Mouse (Mus musculus) limb, embryonic 13.5 days (tissue): ENCODE measurements around the gene Cit. TPM values are rescaled to one million over a fixed set of nuclear protein-coding genes. Genes with fewer than 3 reads are reported as not detected.
A peak's percentile ranks its signal among the peaks of the same experiment; 100 is the strongest.

ENCODE experiments used
- ATAC-seq: fragments of 200-750 bp; cut with Nextera tagmentation; 2 replicates; pipeline ENCODE4 v1.8.0; 2017; ENCODE audit warnings: low read depth, moderate number of reproducible peaks, moderate TSS enrichment; ENCODE audit not compliant: low FRiP score
- H3K27ac ChIP-seq: fragments of 300-500 bp; sonication (generic); 2 replicates; pipeline ENCODE4 v1.5.1; 2015; ENCODE audit warnings: inconsistent platforms, mild to moderate bottlenecking, moderate library complexity
- H3K27me3 ChIP-seq: fragments of 300-500 bp; sonication (generic); 2 replicates; pipeline ENCODE4 v1.6.1; 2015; ENCODE audit warnings: mild to moderate bottlenecking, inconsistent platforms
- H3K36me3 ChIP-seq: fragments of 300-500 bp; sonication (generic); 2 replicates; pipeline ENCODE4 v1.6.1; 2015; ENCODE audit warnings: inconsistent platforms, mild to moderate bottlenecking, moderate library complexity
- H3K4me1 ChIP-seq: fragments of 300-500 bp; sonication (generic); 2 replicates; pipeline ENCODE4 v1.6.1; 2015; ENCODE audit warnings: inconsistent platforms
- H3K4me2 ChIP-seq: fragments of 300-500 bp; sonication (generic); replicated peaks from 2 replicates; pipeline ENCODE4 v1.6.1; 2015; ENCODE audit warnings: inconsistent platforms, mild to moderate bottlenecking, moderate library complexity
- H3K4me3 ChIP-seq: fragments of 300-500 bp; sonication (generic); 2 replicates; pipeline ENCODE4 v1.5.1; 2015; ENCODE audit warnings: moderate library complexity, mild to moderate bottlenecking, inconsistent platforms
- H3K9ac ChIP-seq: fragments of 300-500 bp; sonication (generic); 2 replicates; pipeline ENCODE4 v1.6.1; 2015; ENCODE audit warnings: mild to moderate bottlenecking, inconsistent platforms
- H3K9me3 ChIP-seq: fragments of 300-500 bp; sonication (generic); 2 replicates; pipeline ENCODE4 v1.6.1; 2016; ENCODE audit warnings: inconsistent platforms
- WGBS: fragments of 180-500 bp; shearing (Covaris S2); methylation state at CpG from one replicate; pipeline ENCODE4 v1.1.7; 2015; 5-methylcytosine and 5-hydroxymethylcytosine counted together
- polyA plus RNA-seq: library from polyadenylated mRNA; unstranded; fragments of >200 nt; fragmentation: Nextera tagmentation; extraction: Ambion mirVana; gene quantifications from 2 replicates; pipeline ENCODE4 v1.2.1, GENCODE M21; 2015

Cit gene
- polyA plus RNA-seq, 1 experiment from 2014 or later, result 28.6 TPM

DNA sequence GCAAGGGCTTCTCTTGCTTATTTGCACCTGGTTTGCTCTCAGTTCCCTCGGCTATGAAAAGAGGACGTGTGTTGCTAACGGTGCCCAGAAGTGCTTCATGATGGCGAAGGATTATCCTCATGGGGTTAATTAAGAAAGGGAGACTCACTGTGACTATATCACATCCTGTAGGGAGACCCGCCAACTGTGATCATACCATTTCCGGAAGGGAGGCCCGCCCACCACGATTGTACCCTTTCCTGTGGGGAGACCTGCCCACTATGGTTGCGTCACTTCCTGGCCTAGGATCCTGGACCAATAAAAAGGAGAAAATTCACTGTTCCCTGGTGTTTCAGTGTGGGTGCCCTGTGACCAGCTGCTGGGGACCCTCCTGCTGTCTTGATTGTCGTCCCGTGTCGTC lies 9.3 kb downstream of the Cit start:
- Histone ChIP-seq H3K27ac (no peak overlapping the region), H3K9me3 (no peaks in the 10 kb centered on the region), H3K4me2 (no peak overlapping the region), H3K36me3 (peaks cover 41% of the 10 kb centered on the region), H3K9ac (no peak overlapping the region), H3K4me3 (no peak overlapping the region), H3K27me3 (no peaks in the 10 kb centered on the region), H3K4me1 (no peaks in the 10 kb centered on the region)
- WGBS, result 90% methylated on average over 12 of the region's 12 CpGs
- no peak for ATAC-seq

DNA sequence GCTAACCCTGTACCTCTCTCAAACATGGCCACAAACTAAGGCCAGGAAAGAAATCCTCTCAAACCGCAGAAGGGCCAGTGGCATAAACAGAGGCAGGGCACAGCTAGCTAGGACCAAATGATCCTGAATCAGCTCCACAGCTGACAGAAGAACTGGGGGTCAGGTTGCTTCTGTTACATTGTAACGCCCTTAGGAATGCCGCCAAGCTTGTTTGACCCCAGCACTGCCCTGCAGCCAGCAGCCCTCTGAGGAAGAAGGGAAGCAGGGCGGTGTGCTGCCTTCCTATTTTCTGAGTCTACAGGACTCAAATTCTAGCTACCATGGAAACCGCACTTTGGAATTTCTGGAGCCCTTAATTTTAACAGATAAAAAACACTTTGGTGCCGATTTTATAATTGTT lies 13.6 kb downstream of the Cit start:
- Histone ChIP-seq H3K4me3 (no peak overlapping the region), H3K9me3 (no peaks in the 10 kb centered on the region), H3K4me2 (no peak overlapping the region), H3K9ac (no peak overlapping the region), H3K27ac (no peak overlapping the region), H3K36me3 (peaks cover 29% of the 10 kb centered on the region), H3K27me3 (no peaks in the 10 kb centered on the region), H3K4me1 (no peaks in the 10 kb centered on the region)
- no peak for ATAC-seq
- 71% methylated on average over 6 of the region's 6 CpGs for WGBS

DNA sequence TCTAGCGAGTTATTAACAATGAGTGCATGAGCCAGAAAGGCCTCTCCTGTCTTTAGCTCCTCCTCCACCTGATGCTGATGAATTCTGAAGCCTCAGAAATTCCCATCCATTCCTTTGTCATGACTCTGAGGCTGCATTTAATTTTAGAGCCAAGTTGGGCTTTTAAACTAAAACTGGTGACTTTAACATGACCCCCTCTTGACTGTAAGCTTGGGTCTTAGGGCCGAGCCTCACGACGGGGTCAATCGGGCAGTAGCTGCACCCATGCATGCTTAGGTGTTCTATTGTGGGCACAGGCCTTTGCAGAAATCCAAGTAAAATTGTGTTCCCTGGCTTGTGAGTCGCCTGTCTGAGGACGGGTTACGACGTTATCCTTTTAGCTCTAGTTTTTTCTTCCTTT lies 14.4 kb downstream of the Cit start:
- no peak overlapping the region for H3K9ac ChIP-seq
- no peaks in the 10 kb centered on the region for H3K9me3 ChIP-seq
- no peak overlapping the region for H3K4me3 ChIP-seq
- H3K36me3 ChIP-seq, result peaks cover 28% of the 10 kb centered on the region
- ATAC-seq, result no peak
- 83% methylated on average over 9 of the region's 9 CpGs for WGBS
- H3K4me2 ChIP-seq, result no peak overlapping the region
- H3K4me1 ChIP-seq, result no peaks in the 10 kb centered on the region
- H3K27me3 ChIP-seq, result no peaks in the 10 kb centered on the region
- no peak overlapping the region for H3K27ac ChIP-seq

DNA sequence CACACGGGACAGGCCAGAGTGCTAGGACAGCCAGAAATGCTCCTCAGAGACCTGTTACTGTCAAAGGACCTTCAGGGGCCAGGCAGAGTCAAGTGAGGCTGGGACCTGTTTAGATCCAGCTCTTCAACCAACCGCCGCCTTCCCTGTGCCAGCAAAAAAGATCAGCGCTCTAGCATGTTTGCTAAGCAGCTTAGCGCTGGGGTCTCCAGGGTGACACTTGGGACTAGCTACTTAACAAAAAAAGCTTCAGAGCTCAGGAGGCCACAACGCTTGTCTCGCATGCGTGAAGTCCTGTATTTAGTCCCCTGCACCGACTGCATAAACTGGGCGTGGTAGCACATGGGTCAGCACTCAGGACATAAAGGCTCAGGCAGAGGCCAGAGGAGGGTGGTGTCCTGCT lies 16.9 kb downstream of the Cit start:
- Histone ChIP-seq H3K27me3 (no peaks in the 10 kb centered on the region), H3K9me3 (no peaks in the 10 kb centered on the region), H3K9ac (no peak overlapping the region), H3K4me1 (no peaks in the 10 kb centered on the region), H3K36me3 (peaks cover 34% of the 10 kb centered on the region), H3K4me2 (no peak overlapping the region), H3K27ac (no peak overlapping the region), H3K4me3 (no peak overlapping the region)
- 94% methylated on average over 10 of the region's 10 CpGs for whole genome bisulfite sequencing
- ATAC-seq, result no peak

DNA sequence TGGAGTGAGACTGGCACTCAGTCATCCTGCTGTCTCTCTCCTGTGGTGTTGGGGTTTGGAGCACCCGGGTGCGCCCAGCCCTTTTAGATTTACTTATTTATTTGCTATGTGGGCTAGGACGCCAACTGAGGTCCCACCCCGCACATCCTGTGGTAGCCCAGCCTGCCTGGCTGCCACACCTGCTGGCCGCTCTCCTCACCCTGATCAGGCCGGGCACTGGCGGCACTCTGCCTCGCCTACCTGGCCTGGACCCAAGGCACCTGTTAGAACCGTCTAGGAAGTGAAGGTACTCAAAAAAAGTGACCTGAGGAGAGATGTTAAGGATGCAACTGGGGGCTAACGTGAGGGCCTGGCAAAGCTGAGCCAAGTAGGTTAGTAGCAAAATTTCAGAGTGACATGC lies 17.4 kb downstream of the Cit start:
- Histone ChIP-seq H3K9ac (no peak overlapping the region), H3K36me3 (peaks cover 34% of the 10 kb centered on the region), H3K27ac (no peak overlapping the region), H3K9me3 (no peaks in the 10 kb centered on the region), H3K27me3 (no peaks in the 10 kb centered on the region), H3K4me3 (no peak overlapping the region), H3K4me1 (no peaks in the 10 kb centered on the region), H3K4me2 (no peak overlapping the region)
- 95% methylated on average over 10 of the region's 10 CpGs for WGBS
- ATAC-seq, result no peak

DNA sequence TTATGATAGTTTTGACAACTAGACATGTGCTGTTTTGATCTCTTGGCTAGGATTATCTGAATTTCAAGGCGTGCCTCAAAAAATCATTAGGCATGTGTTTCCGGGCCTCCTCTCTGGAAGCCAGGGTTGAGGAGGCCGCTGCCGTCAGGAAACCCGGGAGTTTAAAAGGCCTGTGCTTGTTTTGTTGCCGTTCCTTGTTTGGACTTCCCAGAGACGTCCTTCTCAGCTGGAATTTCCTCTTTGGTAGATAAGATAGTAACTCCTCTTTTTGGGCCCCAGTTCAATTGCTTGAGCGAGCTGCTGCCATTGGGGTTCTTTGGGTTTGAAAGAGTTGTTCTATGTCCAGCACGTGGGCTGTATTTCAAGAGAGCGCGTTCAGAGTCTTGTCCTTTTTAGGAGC lies 21.2 kb downstream of the Cit start:
- H3K9ac ChIP-seq, result 0 out of 2 replicates have a peak overlapping the region, but pooled peaks have one; percentile 19
- H3K4me1 ChIP-seq, result no peaks in the 10 kb centered on the region
- 87% methylated on average over 11 of the region's 11 CpGs for WGBS
- ATAC-seq, result no peak
- H3K36me3 ChIP-seq, result peaks cover 30% of the 10 kb centered on the region
- H3K9me3 ChIP-seq, result no peaks in the 10 kb centered on the region
- no peak overlapping the region for H3K4me2 ChIP-seq
- H3K27ac ChIP-seq, result no peak overlapping the region
- no peak overlapping the region for H3K4me3 ChIP-seq
- H3K27me3 ChIP-seq, result no peaks in the 10 kb centered on the region

DNA sequence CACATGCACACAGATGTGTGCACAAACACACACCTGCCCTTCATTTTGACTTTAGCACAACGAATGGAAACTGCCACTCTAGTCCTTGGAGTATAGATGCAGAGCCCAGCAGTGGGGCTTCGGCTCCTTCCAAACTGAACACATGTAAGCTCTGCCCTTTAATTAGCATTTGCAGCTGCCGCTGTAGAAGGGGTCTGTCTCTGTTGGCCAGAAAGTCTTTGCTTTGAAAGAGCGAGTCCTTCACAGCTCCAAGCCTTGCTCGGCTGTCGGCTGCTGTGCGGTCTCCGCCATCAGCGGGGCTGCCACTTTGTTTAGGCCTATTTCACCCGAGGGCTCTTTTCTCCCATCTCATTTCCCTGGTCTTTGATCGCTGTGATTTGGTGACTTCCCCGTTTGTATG lies 23.5 kb downstream of the Cit start:
- Histone ChIP-seq H3K4me2 (no peak overlapping the region), H3K27ac (no peak overlapping the region), H3K4me1 (no peaks in the 10 kb centered on the region), H3K27me3 (no peaks in the 10 kb centered on the region), H3K36me3 (peaks cover 20% of the 10 kb centered on the region), H3K9ac (no peak overlapping the region), H3K9me3 (no peaks in the 10 kb centered on the region), H3K4me3 (no peak overlapping the region)
- ATAC-seq, result no peak
- WGBS, result 81% methylated on average over 12 of the region's 12 CpGs

DNA sequence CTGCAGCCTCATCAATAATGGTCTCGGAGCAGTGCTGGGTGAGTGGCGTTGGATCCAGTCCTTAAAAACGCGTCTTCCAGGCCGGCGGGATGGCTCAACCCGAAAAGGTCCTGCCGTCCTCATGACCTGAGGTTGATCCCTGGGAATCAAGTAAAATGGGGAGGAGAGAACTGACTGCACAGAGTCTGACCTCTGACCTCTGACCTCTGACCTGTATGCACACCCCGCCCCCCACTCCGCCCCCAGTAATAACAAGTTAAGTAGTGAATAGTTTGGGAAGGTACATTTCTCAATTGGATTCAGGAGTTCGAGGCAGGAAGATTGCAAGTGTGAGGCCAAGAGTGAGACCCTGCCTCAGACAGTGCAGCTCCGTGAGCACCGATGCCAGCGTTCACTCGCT lies 24.1 kb downstream of the Cit start:
- 93% methylated on average over 15 of the region's 15 CpGs for WGBS

DNA sequence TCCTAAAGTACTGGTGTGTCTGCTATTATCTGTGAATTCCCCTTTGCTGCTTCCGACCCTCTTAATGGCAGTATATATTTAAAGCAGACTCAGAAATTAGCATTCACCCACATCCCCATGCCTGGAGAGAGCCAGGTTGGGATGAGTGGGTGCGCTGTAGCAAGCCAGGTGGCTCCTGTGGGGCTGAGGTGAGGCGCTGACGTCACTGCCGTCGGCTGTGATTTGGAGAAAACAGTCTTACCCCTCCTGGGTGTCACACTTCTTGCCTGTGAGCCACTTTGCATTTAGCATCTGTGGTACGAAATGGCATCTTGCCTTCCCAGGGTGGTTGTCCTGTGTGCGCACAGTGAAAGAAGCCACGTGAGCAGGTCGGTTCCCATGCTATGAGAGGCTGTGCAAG lies 26.1 kb downstream of the Cit start:
- H3K27ac ChIP-seq, result no peak overlapping the region
- no peak overlapping the region for H3K4me2 ChIP-seq
- H3K36me3 ChIP-seq, result peaks cover 22% of the 10 kb centered on the region
- no peak for ATAC-seq
- H3K4me3 ChIP-seq, result no peak overlapping the region
- H3K9me3 ChIP-seq, result no peaks in the 10 kb centered on the region
- H3K9ac ChIP-seq, result no peak overlapping the region
- no peaks in the 10 kb centered on the region for H3K27me3 ChIP-seq
- no peaks in the 10 kb centered on the region for H3K4me1 ChIP-seq
- WGBS, result 87% methylated on average over 10 of the region's 10 CpGs

More for the DNA sequence above, 24.1 kb downstream of the Cit start:
- Histone ChIP-seq H3K4me3 (no peak overlapping the region), H3K36me3 (peaks cover 20% of the 10 kb centered on the region), H3K4me2 (no peak overlapping the region), H3K9me3 (no peaks in the 10 kb centered on the region), H3K27me3 (no peaks in the 10 kb centered on the region), H3K27ac (no peak overlapping the region), H3K9ac (no peak overlapping the region), H3K4me1 (no peaks in the 10 kb centered on the region)
- ATAC-seq, result no peak

DNA sequence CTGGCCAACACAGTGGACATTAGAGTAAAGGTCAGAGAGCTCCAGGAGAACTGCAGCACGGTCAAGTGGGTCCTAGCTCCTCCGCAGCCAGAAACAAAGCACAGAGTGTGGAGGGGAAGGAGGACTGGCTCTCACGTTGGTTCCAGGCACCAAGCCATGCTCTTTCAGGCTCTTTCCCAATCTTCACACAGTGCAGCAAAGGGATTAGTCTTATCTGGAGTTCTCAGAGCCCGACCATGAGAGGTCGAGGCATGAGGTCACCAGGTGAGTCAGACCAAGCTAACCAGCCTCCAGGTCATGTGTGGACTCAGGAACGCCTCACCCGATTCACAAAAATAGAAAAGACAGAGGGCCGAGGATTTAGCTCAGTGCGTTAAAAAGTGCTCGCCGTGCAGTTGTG lies 27.0 kb downstream of the Cit start:
- no peak overlapping the region for H3K4me2 ChIP-seq
- H3K4me3 ChIP-seq, result no peak overlapping the region
- no peaks in the 10 kb centered on the region for H3K27me3 ChIP-seq
- H3K36me3 ChIP-seq, result peaks cover 18% of the 10 kb centered on the region
- H3K9me3 ChIP-seq, result no peaks in the 10 kb centered on the region
- no peak overlapping the region for H3K9ac ChIP-seq
- no peak overlapping the region for H3K27ac ChIP-seq
- no peak for ATAC-seq
- H3K4me1 ChIP-seq, result no peaks in the 10 kb centered on the region
- WGBS, result 90% methylated on average over 11 of the region's 11 CpGs

DNA sequence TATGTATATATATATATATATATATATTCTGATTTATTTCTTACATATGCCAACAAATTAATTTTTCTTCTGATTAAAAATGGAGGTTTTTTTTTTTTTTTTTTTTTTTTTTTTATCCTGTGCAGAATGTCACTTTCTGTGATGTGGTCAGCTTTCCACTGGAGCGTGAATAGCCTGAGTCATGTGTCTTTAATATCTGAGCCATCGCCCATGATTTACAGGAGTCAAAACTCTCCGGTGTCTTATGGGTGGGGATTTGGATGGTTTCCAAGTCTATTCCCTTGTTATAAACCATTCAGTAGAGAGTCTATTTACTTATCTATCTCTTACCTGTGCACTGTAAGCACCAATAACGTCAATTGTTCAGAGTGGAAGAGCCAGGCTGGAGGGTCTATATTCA lies 27.9 kb downstream of the Cit start:
- Histone ChIP-seq H3K4me1 (no peaks in the 10 kb centered on the region), H3K4me2 (no peak overlapping the region), H3K9me3 (no peaks in the 10 kb centered on the region), H3K27ac (no peak overlapping the region), H3K36me3 (peaks cover 18% of the 10 kb centered on the region), H3K27me3 (no peaks in the 10 kb centered on the region), H3K9ac (no peak overlapping the region), H3K4me3 (no peak overlapping the region)
- no peak for ATAC-seq
- WGBS, result 80% methylated on average over 4 of the region's 4 CpGs

DNA sequence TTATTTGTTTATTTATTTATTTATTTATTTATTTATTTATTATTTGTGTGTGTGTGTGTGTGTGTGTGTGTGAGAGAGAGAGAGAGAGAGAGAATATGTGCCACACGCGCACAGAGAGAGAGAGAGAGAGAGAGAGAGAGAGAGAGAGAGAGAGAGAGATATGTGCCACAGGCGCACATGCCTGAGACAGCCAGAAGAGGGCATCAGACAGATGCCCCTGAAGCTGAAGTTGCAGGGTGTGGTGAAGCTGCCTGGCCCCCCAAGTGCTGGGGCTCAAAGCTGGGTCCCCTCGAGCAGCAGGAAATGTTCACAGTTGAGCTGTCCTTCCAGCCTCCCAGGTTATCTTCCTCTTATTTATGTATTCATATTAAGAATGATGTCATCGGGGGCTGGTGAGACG lies 32.3 kb downstream of the Cit start:
- no peak overlapping the region for H3K4me2 ChIP-seq
- no peak for ATAC-seq
- H3K27ac ChIP-seq, result no peak overlapping the region
- H3K27me3 ChIP-seq, result no peaks in the 10 kb centered on the region
- H3K9me3 ChIP-seq, result no peaks in the 10 kb centered on the region
- no peaks in the 10 kb centered on the region for H3K4me1 ChIP-seq
- H3K9ac ChIP-seq, result no peak overlapping the region
- WGBS, result 95% methylated on average over 6 of the region's 6 CpGs
- H3K4me3 ChIP-seq, result no peak overlapping the region
- peaks cover 30% of the 10 kb centered on the region for H3K36me3 ChIP-seq

DNA sequence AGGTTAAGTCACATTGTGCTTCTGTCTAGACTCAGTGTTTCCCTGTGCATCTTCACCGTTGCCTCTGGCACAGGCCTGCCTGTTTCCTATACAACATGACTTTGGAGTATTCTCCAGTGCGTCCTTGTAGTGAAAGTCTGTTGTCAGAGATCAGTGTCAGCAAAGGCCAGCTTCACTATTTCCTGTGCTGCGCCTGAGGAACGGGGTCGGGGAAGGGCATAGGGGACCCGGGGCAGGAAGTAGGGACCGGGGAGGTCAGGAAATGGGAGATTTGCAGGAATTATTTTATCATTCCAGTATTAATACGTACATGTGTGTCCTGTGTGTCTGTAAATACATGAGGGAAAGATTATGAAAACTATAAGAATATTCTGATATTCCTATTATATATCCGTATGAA lies 37.1 kb downstream of the Cit start:
- H3K4me3 ChIP-seq, result no peak overlapping the region
- H3K27ac ChIP-seq, result no peak overlapping the region
- no peak for ATAC-seq
- no peaks in the 10 kb centered on the region for H3K9me3 ChIP-seq
- H3K9ac ChIP-seq, result no peak overlapping the region
- H3K36me3 ChIP-seq, result peaks cover 37% of the 10 kb centered on the region
- H3K27me3 ChIP-seq, result no peaks in the 10 kb centered on the region
- 79% methylated on average over 9 of the region's 9 CpGs for WGBS
- no peaks in the 10 kb centered on the region for H3K4me1 ChIP-seq
- H3K4me2 ChIP-seq, result no peak overlapping the region
